Mouse (Mus musculus) kidney, adult 9 months (tissue): ENCODE results near the gene Cep44.

Experiments
- DNase-seq: peaks from one replicate; pipeline ENCODE4 v3.0.0; 2022

The Cep44 gene

DNA sequence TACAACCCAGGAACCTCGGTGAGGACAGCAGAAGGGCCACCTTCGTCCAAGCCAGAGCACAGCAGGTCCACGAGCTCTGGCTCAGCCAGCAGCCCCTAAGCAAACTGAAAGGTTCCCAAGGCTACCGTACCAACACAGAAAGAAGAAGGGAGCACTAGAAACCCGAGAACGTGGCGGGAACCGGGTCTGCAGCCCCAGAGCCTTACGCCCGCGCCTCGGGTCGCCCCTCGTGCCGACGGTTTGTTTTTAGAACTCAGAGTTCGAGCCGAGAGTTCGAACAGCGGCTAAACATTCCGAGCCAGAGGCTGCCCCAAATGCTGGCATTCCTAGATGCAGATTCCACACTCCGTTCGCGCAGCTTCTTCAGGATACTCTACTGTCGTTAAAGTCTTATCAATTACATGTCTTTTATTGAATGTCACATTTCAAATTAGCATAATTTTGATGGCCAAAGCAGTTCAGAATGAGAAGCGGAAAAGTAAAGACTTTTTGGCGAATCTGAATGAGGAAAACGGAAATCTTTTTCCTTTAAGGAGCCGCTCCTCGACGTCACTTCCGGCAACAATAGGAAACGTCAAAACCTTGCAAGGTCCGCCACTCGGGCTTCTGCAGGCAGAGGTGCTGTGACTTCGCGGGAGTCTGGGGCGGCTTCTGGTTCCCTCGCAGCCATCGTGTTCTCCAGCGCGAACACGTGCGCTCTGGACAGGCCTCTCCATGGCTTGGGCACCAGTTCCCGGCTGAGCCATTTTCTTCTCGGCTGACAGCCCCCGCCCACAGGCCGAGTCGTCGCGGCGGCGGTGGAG, at the start of gene Cep44, which contains the start of gene Fbxo8:
Cep44 (minus strand) TSS at position 490 of the 803 bp plus-strand sequence.
Fbxo8 (plus strand) TSS at position 533 of the 803 bp plus-strand sequence.
- peak; percentile 88 for DNase-seq

DNA sequence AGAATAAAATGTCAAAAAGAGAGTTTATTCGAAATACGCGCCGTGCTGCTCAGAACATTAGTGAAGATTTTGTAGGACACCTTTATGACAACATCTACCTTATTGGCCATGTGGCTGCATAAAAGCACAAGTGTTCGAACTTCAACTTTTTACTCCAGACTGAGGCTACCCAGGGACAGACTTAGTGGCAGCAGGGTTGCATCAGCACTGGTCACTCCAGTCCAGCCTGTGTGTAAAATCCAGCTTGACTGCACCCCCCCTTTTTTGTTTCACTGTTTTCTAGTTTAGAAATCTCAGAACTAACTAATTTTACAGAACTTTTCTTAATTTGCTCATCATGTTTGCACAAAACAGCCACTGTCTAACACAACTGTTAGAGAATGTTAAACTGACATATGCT, 40.7 kb upstream of the Cep44 start:
- DNase-seq, result no peak

DNA sequence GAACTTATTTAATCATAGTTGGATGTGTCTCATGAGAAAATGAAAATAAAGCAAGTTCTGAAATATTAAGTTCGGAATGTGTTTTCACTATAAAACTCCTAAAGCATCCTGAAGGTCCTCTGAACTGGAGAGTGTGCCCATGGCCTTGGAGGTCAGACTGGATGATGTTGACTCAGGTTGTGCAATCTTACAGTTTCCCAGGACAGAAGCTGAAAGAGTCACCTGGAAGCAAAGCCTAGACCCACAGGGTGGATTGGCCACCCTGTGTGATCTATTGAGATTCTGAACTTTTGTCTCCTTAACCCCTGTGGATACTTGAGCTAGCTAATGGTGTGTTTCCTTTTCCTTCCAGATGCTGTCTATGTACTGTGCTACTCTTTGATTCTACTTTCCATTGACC, 40.2 kb upstream of the Cep44 start:
- no peak for DNase-seq

DNA sequence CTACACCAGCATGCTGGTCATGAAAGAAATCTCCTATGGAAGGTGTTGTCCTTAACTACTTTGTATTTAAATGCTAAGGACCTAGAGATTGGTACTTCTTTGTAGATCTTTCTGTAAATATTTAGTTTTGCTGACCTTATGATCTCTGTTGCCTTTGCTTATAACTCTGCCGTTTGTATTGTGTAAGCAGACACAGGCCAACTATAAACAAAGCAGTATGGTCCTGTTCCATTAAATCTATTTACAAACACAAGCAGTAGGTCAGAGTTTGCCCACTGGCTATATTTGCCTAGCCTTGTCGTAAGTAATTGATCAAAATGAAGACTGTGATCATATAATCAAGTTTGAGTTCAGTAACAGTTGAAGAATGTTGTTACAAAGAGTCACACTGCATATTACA, 38.2 kb upstream of the Cep44 start:
- DNase-seq, result no peak

DNA sequence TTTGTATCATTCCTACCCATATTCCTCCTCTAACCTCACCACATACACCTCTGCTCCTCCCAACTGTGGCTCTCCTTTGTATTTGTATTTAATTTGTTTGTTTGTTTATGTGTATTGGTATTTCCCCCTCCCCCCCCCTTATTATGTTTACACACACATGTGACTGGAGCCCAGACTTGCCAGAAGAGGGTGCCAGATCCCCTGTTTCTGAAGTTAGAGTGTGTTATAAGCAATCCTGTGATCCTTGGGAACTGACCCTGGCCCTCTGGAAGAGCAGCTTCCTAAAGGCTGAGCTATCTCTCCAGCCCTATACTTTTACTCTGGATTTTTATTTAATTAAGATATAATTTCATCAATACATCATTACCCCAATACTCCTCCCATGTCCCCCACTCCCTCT, 32.0 kb upstream of the Cep44 start:
- peak; percentile 24 for DNase-seq

DNA sequence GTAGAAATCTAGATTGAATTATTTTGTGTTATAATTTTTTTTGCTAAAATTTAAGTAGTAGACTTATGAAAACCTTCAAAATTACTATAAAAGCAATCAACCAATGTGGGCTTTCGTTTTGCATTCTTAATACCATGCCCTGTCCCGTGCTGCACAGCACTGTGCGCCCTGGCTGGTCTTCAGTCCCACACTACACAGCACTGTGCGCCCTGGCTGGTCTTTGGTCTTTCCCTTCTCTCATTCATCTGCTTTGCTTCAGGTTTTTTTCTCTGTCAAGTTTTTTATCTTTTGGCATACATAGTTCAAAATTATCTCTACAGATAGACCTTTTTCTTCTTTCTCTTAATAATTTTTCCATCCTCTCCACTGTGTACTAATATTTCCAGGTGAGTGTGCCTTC, 30.1 kb upstream of the Cep44 start:
- no peak for DNase-seq

DNA sequence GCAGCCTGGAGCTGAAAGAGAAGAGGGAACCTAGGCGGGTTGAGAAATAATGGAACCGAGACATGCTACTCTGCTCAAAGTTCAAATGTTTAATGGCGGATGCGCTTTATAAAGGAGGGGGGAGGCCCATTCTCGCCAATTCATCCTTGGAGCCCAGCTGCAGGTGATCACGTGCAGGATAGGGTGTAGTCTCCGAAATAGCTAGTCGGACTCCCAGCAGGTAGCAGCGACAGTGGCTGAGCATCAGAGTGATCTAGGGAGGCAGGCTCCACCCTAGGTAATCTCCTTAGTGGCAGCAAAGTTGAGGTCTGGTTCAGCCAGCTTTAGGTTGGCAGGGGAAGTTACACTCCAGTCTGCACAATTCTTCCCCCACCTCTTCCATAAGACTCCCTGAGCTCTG, 16.0 kb upstream of the Cep44 start:
- no peak for DNase-seq

DNA sequence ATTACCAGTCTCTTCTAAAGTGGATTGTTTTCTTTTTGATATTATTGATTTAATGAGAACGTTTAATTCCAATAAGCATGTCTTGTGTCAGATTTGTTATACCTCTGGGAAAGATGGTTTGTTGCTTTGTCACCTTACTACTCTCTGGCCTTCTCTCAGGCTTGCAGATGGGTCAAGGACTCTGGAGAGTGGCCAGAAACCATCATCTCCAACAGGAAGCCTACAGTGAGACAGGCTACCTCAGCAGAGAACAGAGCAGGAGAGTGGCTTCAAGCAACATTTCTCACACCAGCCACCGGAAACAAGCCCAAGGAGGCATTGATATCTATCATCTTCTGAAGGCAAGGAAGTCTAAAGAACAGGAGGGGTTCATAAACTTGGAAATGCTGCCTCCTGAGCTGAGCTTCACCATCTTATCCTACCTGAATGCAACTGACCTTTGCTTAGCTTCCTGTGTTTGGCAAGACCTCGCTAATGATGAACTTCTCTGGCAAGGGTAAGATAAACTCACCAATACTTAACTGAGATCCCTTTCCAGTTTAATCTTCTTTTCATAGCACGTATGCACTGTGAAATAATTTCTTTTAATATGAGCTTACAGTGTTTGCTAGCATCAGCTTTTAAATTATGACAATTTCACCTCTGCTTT, 13.7 kb upstream of the Cep44 start:
- DNase-seq, result peak; percentile 72

DNA sequence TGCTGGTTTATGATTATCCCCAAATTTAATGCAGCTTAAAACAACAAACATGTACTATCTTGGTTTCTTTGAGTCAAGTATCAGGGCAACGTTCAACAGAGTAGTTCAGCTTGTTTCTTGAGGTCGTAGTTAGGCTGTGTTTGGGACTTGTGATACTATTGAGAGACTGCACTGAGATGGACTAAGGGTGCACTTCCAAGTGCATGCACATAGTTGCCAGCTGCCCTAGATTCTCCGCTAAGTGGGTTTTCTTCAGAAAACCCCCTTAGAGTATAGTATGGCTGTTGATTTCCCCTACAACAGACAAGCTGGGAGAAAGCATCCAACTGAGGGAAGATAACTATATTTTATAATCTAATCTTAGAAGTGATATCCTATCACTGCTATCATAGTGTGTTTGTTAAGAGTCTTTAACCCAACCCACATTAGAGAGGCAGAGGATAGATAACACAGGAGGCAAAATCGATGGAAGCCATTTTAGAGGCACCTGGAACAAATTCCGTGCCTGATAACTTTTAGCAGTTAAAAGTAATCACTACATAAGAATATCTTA, 1.8 kb upstream of the Cep44 start:
- DNase-seq, result peak; percentile 40

DNA sequence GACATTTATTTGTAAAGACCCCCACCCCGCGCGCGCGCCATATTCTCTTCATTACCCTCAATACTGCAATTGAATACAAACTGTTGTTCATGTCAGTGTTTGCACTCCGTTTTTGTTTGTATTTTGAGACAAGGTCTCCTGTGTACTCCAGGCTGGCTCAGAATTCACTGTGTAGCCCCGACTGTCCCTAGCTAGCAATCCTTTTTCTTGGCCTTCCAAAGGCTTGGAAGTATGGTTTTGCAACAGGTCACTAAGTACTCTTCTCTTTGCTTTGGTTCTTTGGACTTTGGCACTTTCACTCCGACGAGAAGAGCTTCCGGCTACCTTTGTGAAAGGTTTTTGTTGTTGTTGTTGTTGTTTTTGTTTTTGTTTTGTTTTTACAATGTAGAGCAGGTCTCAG, 1.2 kb upstream of the Cep44 start:
- peak; percentile 74 for DNase-seq

DNA sequence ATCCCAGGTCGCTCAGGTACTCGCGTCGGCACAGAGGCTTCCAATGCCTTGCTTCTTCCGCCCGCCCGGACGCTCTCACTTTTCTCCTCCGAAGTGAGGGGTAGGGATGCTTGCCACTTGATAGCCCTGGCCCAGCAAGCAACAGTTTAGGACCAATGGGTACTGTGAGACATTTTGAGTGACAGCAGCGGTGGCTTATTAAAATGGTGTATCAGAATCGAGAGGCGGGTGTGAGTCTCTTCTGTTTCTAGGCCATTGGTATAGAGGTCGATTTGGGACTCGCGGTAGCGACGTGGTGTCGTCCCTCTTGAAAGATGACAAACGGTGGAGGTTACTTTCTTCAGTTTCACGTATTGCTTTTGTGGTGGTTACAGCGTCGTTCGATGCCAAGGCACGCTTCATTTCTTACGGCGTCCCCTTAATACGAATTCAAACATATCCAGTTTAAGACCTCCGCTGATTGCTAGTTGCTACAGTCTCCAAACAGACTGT, 560 bp upstream of the Cep44 start:
- DNase-seq, result peak; percentile 96

DNA sequence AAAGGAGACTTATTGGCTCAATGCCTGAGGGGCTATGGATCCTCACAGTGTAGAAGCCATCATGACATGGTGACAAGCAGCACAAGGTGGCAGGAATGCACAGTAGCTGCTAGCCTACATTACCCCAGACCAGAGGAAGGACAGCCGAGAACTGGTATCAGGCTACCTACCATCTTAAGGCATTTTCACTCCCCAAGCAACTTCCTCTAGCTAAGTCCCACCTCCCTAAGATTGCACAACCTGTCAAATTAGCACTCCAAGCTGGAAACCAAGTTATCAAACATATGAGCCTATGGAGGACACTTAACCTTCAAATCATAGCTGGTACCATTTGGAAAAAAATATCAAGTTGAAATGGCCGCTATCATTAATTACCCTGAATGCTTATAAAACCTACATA, 3.0 kb downstream of the Cep44 start:
- DNase-seq, result no peak

DNA sequence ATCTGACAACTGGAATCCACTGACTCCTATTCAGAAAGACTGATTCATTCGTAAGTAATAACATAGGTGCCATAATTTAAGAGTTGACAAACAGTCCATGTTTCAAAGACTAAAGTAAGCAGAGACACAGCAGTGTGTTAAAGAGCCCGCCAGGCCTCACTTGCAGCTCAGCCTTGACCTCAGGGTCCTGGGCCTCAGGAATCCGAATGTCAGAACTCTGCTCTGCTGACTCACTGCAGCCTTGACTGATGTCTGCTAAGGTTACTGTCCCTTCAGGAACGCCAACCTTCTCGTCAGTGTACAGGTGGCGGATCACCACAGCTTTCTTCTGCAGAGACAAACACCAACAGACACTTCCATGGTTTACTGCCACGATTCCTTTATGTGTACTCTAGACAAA, 10.1 kb downstream of the Cep44 start:
- DNase-seq, result no peak

DNA sequence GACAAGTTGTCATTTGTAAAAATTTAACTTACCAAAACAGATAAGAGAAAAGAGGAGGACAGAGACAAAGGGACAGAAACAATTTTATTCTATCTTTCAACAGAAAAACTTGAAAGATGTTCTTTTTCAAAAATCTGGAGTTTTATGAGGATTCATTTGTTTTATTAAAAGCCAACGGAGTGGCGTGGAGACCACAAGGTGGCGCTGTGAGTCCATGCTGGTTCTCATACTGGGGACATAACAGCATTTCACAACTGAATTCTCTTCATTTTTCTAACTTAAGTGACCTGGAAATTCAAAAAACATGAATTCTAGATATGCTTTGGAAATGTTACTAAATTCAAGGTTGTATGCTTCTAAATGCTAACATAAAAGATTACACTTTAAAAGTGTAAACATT, 20.5 kb downstream of the Cep44 start:
- DNase-seq, result peak; percentile 40

DNA sequence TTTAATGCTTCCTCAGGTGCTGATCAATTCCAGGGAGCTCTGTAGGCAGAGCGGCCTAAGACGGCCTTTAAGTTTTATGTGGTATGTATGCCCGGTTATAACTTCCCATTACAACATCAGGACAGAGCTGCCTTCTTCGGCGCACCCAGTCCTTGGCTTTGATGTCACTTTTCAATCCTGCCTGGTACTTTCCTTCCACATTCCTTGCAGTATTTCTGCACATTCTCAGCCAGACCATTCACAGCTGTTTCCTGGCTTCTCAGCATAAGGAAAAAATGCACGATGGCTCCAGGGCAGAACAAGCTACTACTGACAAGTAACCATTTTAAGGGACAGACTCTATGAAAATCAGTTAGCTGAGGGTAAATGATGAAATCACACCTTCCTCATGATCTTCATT, 22.0 kb downstream of the Cep44 start:
- DNase-seq, result no peak

DNA sequence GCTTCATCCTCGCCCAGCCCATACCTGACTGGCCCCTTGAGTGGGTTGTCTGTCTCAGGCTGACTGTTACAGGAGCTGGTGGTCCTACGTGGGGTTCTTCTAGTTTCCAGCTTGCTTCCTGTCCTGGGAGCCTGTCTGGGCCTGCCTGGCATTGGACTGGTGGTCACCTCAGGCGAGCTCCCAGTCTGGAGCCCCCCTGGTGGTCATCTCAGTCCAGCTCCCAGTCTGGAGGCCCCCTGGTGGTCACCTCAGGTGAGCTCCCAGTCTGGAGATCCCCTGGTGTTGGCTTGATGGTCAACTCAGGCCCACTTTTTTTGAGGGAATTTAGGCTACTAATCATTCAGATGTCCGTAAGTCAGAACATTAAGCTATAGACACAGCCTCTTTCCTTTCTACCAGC, 29.8 kb downstream of the Cep44 start:
- DNase-seq, result no peak

DNA sequence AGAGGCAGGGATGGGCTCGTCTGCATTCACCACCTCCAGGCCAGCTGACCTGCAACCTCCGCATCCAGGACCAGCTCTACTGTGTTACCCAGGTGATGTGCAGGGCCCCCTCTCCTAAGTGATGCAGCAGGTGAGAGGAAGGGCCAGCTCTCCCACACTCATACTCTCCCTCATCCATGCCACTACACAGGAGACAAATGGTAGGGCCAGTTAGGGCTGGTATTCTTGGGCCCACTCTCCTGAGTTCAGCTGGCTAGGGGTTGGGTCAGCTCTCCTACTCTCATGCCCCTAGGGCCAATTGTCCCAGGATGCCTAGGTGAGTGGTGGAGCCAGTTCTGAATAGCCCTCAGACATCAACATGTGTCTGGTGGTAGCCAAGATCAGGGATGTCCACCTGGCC, 30.6 kb downstream of the Cep44 start:
- no peak for DNase-seq

DNA sequence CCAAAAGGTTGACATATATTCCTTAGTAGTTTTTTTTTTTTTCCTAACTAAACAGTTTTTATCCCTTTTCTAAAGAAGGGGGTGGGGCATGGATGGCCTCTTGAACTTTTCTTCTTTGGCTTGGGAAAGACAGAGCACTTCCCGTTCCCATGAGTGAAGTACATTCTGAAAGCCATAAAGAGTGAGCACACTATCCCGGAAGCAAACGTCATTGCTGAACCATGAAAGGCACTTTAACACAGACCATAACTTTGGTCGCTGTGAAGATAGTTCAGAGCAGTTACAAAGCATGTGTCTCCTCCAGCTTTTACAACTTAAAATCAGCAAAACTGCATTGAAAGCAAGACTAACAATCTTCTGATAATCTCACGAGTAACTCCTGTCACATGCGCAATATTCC, 32.0 kb downstream of the Cep44 start:
- no peak for DNase-seq

DNA sequence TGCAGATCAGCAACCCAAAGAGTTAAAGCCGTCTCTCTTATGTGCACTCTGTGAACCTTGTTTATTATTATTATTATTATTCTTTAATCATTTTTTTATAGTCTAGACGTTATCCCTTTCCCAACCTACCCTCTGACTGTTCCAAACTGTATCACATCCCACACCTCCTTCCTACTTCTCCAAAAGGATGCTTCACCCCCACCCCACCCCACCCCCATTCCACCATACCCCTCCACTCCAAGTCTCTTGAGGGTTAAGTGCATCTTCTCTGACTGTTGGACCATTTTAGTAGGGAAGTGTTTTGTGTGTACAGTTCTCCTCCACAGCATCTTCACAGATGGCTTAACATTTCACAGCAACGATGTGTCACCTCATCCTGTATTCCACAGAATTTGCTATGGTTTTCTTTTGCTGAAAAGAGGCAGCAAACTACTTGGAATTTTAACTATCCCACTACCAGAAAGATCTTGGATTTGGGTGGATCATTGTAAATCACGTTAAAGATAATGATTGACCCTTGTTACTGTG, 41.8 kb downstream of the Cep44 start:
- no peak for DNase-seq

DNA sequence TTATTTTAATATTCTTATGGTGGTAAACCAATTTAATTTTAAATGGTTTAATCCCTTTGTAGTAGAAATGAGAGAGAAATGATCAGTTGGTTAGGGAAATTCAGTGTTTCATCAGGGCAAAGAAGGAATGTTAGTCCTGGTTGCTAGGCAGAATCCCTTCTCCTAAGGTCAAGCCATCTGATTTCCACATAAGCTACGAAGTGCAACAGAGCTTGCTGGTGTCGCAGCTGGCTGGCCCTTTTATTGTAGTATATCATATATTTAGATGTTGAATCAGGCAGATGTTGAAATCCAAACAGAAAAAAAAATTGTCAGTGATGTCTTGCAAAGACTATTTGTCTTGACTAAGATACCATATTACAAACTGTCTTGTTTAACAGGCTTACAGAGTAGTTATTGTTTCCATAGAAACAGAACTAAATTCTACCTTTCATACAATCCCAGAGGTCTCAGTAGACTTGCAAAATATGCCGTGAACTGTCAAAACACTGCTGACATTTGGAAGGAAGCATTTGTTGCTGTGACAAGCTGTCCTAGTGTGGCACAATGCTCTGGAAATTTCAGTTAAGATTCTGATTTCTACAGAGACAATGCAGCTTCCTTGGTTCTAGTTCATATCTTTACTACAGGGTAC, 42.4 kb downstream of the Cep44 start:
- DNase-seq, result no peak

DNA sequence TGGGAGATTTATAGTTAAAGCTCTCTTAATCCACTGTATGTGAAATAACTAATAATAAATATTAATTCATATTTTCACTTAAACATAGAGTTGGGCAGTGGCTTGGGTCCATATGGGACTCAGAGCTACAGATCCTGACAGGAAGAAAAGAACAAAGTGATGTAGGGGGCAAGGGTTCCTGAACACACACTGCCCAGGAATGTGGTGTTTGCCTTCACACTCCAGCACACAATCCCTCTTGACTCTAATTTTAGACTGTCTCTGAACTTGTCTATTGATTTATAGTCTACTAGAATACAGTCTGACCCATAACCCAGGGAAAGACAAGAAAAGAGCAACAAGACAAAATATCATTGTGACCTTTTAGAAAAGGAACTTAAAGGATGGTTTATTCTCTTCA, 48.9 kb downstream of the Cep44 start:
- no peak for DNase-seq

DNA sequence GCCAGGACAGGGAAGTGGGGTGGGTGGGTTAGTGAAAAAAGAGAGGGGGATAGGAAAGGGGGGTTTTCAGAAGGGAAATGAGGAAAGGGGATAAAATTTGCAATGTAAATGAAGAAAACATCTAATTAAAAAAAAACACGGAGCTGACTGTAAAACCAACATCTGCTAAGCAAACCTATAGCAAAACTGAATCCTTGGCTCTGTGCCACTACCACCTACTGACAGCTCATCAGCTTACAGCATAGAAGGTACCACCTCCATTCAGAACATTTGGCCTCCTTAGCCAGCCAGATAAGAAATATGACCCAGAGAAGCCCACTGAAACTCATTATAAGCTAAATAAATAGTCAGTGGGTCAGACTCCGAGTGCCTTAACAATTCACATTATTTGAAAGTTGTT, 61.4 kb downstream of the Cep44 start:
- no peak for DNase-seq

DNA sequence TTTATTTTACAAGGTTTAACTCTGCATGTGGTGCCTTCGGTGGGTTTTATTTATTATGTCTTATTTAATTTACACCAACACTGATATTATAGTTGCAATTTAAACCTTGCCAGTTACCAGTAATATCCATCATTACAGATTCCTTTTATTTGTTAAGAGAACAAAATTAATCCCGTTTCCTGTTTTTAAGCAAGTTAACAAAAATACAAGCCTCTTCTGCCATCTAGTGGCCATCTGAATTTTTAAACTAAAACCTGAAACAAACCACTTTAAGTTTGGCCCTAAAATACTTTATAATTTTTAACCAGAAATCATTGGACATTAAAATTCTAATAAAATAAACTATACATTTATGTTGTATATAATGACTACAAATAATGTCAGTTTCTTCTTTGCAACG, 64.8 kb downstream of the Cep44 start:
- peak; percentile 22 for DNase-seq
